Mouse (Mus musculus) E14TG2a.4 (cell line): Measurements from ENCODE around the gene Akap1.

Source experiments
- CTCF ChIP-seq: conservative IDR thresholded peaks from 2 replicates; pipeline ENCODE4 v1.5.1; 2014; ENCODE audit warnings: low read length
- POU5F1 ChIP-seq: IDR thresholded peaks from 2 replicates; pipeline ENCODE4 v1.6.1; 2014; ENCODE audit warnings: low read length, borderline replicate concordance

DNA sequence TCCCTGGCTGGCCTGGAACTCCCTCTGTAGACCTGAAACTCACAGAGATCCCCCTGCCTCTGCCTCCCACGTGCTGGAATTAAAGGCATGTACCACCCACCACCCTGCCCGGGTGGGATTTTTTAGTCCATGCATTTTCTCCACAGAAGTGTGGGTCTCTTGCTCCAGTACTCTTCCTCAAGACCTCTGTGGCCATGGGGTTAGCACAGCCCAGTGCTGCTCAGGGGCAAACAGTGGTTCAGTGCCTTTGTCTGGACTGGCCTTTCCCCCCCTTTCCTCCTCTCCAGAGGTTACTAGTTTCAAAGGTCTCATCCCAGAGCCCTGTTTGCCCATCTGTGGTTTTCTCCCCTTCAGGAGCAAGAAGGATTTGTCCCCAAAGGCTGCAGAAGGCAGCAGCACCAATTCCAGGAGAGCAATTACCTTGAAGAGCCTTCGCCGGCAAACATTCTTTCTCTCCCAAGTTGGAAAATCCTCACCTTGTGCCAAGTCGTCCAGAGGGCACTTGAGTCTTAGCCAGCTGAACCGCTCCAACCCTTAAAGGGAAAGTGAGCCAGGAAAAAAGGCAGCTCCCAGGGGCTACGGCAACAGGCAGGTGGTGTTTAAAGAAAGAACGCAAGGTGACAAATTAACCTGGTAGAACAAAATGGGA, 45.1 kb upstream of the Akap1 start:
- TF ChIP-seq CTCF = no peak
- no peak for TF ChIP-seq POU5F1
